Mouse (Mus musculus) midbrain, embryonic 13.5 days (tissue): Measurements from ENCODE around the gene Crisp2. TPM values are rescaled to one million over a fixed set of nuclear protein-coding genes. Genes with fewer than 3 reads are reported as not detected.

ENCODE experiments used
- ATAC-seq: fragments of 200-750 bp; cut with Nextera tagmentation; 2 replicates; pipeline ENCODE4 v1.8.0; 2017; ENCODE audit warnings: mild to moderate bottlenecking, moderate TSS enrichment, moderate library complexity
- H3K27ac ChIP-seq: fragments of 300-500 bp; sonication (generic); 2 replicates; pipeline ENCODE4 v1.5.1; 2015; ENCODE audit warnings: inconsistent platforms, mild to moderate bottlenecking, moderate library complexity
- H3K27me3 ChIP-seq: fragments of 300-500 bp; sonication (generic); 2 replicates; pipeline ENCODE4 v1.6.1; 2015; ENCODE audit warnings: mild to moderate bottlenecking, inconsistent platforms
- H3K36me3 ChIP-seq: fragments of 300-500 bp; sonication (generic); 2 replicates; pipeline ENCODE4 v1.6.1; 2015; ENCODE audit warnings: mild to moderate bottlenecking, inconsistent platforms
- H3K4me1 ChIP-seq: fragments of 300-500 bp; sonication (generic); replicated peaks from 2 replicates; pipeline ENCODE4 v1.6.1; 2015; ENCODE audit warnings: inconsistent platforms
- H3K4me2 ChIP-seq: fragments of 300-500 bp; sonication (generic); replicated peaks from 2 replicates; pipeline ENCODE4 v1.6.1; 2015; ENCODE audit warnings: moderate library complexity, mild to moderate bottlenecking, inconsistent platforms
- H3K4me3 ChIP-seq: fragments of 300-500 bp; sonication (generic); replicated peaks from 2 replicates; pipeline ENCODE4 v1.5.1; 2015; ENCODE audit warnings: mild to moderate bottlenecking, inconsistent platforms
- H3K9ac ChIP-seq: fragments of 300-500 bp; sonication (generic); replicated peaks from 2 replicates; pipeline ENCODE4 v1.6.1; 2015; ENCODE audit warnings: mild to moderate bottlenecking, inconsistent platforms
- H3K9me3 ChIP-seq: fragments of 300-500 bp; sonication (generic); 2 replicates; pipeline ENCODE4 v1.6.1; 2016; ENCODE audit warnings: mild to moderate bottlenecking, inconsistent platforms
- WGBS: fragments of 180-500 bp; shearing (Covaris S2); methylation state at CpG from one replicate; pipeline ENCODE4 v1.1.7; 2015; 5-methylcytosine and 5-hydroxymethylcytosine counted together
- polyA plus RNA-seq: library from polyadenylated mRNA; unstranded; fragments of >200 nt; fragmentation: Nextera tagmentation; extraction: Ambion mirVana; gene quantifications from 2 replicates; pipeline ENCODE4 v1.2.1, GENCODE M21; 2015

The Crisp2 gene
- not detected in 2 replicates for polyA plus RNA-seq

DNA sequence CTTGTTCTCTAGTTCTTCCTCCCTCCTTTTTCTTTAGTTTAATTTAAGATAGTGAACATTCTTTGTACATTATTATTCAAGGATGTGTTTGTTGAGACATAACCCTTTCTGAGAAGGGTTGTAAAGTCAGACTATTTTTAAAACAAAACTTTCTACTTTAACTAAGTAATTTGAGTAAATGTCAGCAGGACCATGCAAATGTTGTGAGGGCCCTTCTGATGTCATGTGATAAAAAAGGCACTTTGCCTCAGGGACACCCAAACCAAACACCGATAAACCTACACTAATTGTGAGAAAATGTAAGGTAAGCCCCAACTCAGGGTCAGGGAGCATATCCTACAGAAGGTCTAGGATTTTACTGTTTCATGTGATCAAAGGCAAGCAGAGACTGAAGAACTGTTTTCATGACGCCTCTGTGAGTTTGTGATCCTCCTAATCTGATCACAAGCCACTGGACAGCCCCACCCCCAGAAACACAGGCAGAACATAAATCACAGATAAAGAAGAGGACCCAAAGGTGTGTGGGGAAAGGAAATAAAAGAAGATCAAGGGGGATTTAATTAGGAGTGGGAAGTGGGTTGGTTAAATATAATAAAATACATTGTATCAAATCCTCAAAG, at the start of gene Crisp2:
TSS of gene Crisp2 (minus strand) at position 51 of the 620 bp plus-strand sequence.
- WGBS, result 49% methylated on average over 2 of the region's 2 CpGs
- Histone ChIP-seq H3K27me3 (no peaks in the 10 kb centered on the region), H3K27ac (no peak within 1 kb of the TSS), H3K4me2 (no peak within 1 kb of the TSS), H3K9ac (no peak within 1 kb of the TSS), H3K4me1 (no peaks in the 10 kb centered on the region), H3K9me3 (no peaks in the 10 kb centered on the region), H3K36me3 (no peaks in the 10 kb centered on the region), H3K4me3 (no peak within 1 kb of the TSS)
- no peak for ATAC-seq

DNA sequence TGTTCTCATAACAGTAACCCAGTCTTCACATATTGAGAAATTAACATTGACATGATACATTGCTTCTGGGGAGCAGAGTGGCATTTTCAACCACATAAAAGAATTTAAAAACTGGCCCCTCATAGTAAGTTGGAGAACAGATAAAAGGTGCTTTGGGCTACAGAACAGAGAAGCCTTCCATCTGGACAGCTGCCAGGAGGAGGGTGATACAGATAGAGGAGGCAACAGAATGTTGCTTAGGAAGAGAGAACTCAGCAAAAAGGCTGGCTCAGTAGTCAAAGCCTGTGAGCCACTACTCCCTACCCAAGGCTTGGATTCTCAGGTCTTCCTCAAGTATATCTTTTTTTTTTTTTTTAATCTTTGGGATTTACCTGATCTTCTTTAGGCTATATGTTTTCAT, 48.3 kb upstream of the Crisp2 start:
- Histone ChIP-seq H3K9me3 (no peaks in the 10 kb centered on the region), H3K9ac (no peak overlapping the region), H3K4me1 (no peaks in the 10 kb centered on the region), H3K27ac (no peak overlapping the region), H3K27me3 (no peaks in the 10 kb centered on the region), H3K36me3 (no peaks in the 10 kb centered on the region), H3K4me2 (no peak overlapping the region), H3K4me3 (no peak overlapping the region)
- ATAC-seq, result no peak

DNA sequence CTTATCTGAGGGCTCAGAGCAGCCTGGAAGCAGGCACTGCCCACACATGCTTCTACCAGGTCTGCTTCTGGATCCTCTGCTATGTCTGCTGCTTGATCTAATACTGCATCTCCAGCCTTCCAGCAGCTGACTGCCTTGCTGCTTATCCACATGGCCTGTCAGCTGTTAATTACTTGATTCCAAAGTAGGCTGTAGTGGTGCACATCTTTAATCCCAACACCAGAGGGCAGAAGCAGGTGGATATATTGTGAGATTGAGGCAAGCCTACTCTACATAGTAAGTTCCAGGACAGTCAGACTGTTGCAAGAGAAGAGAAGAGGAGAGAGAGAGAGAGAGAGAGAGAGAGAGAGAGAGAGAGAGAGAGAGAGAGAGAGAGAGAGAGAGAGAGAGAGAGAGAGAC, 30.5 kb upstream of the Crisp2 start:
- Histone ChIP-seq H3K9me3 (no peaks in the 10 kb centered on the region), H3K27me3 (no peaks in the 10 kb centered on the region), H3K36me3 (no peaks in the 10 kb centered on the region), H3K4me2 (no peak overlapping the region), H3K9ac (no peak overlapping the region), H3K27ac (no peak overlapping the region), H3K4me1 (no peaks in the 10 kb centered on the region), H3K4me3 (no peak overlapping the region)
- ATAC-seq, result no peak

DNA sequence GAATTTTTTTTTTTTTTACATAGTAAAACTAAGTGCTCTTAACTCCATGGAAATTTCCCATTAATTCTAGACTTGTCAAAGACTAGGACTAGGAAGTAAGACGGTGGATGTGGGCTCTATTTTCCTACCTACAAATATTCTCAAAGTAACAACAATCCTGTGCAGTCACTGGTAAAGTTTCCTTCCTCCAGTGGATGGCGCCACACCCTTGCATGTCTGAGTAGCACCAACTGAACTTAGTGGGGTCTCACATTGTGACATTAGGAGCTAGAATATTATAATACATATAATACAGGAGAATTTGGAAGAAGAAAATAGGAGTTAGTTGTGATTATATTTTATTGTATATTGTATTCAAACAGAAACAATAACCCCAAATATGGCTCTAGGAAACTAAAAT, 25.1 kb upstream of the Crisp2 start:
- 67% methylated on average over 2 of the region's 2 CpGs for WGBS
- Histone ChIP-seq H3K27me3 (no peaks in the 10 kb centered on the region), H3K27ac (no peak overlapping the region), H3K9ac (no peak overlapping the region), H3K4me3 (no peak overlapping the region), H3K4me1 (no peaks in the 10 kb centered on the region), H3K36me3 (no peaks in the 10 kb centered on the region), H3K4me2 (no peak overlapping the region), H3K9me3 (no peaks in the 10 kb centered on the region)
- no peak for ATAC-seq

DNA sequence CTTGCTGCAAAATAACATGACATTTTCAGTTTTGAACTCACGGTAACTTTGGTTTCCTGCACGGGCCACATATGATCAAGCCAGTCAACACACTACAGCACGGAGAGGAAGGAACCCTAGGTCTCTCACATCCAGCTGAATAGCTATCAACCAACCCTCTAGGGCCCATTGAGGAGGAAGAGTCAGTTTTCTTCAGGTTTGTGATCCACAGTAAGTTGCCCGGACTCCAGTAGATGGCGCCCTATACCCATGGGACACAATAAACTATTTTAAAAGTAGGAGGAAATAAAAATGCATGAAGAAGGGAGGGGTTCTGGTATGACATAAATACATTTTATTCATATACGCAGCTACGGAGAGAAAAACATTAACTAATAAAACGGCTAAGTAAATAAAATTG, 17.7 kb upstream of the Crisp2 start:
- 60% methylated on average over 8 of the region's 8 CpGs for WGBS
- ATAC-seq, result no peak
- H3K4me3 ChIP-seq, result no peak overlapping the region
- H3K27ac ChIP-seq, result no peak overlapping the region
- H3K36me3 ChIP-seq, result no peaks in the 10 kb centered on the region
- no peaks in the 10 kb centered on the region for H3K27me3 ChIP-seq
- H3K4me2 ChIP-seq, result no peak overlapping the region
- no peaks in the 10 kb centered on the region for H3K4me1 ChIP-seq
- H3K9me3 ChIP-seq, result no peaks in the 10 kb centered on the region
- H3K9ac ChIP-seq, result no peak overlapping the region

DNA sequence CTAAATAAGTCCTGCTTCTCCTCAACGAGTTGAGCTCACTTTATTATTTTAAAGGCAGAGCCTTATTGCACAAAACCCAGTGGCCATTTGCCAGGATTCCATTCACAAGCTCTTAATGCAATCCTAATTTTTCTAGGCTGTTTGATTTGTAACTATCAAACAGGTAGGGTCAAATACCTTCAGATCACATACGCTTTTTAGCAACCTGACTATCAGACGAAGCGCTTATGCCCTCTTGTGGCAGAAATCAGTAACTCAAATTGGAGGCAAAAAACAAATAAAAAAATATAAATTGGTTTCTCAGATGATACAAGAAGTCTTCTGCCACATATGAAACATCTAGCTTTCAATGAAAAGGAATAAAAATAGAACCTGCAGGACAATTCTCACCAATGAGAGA, 17.0 kb upstream of the Crisp2 start:
- H3K9ac ChIP-seq, result no peak overlapping the region
- H3K27ac ChIP-seq, result no peak overlapping the region

DNA sequence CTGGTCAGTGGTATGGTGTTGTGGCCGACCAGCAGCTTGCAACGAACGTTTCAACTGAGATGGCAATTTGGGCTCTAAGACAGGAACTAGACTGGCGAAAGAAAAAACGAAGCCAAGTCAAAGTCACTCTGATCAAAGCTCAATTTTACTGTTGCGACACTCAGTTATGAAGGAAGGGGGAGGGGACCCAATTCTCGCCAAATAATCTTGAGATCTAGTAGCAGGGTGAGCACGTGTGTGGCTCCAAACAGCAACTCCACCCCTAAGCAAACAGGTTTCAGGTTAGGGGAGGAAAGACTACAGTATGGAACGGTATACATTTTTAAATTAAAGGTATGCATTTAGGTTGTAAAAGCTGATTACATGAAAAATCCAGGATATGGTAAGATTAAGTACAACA, 14.7 kb upstream of the Crisp2 start:
- ATAC-seq, result no peak
- 86% methylated on average over 9 of the region's 9 CpGs for WGBS
- H3K36me3 ChIP-seq, result no peaks in the 10 kb centered on the region
- no peak overlapping the region for H3K27ac ChIP-seq
- H3K9me3 ChIP-seq, result no peaks in the 10 kb centered on the region
- H3K4me1 ChIP-seq, result no peaks in the 10 kb centered on the region
- H3K4me3 ChIP-seq, result no peak overlapping the region
- H3K27me3 ChIP-seq, result no peaks in the 10 kb centered on the region
- H3K9ac ChIP-seq, result no peak overlapping the region
- no peak overlapping the region for H3K4me2 ChIP-seq

More for the DNA sequence above, 17.0 kb upstream of the Crisp2 start:
- Histone ChIP-seq H3K36me3 (no peaks in the 10 kb centered on the region), H3K4me3 (no peak overlapping the region), H3K4me2 (no peak overlapping the region), H3K27me3 (no peaks in the 10 kb centered on the region), H3K4me1 (no peaks in the 10 kb centered on the region), H3K9me3 (no peaks in the 10 kb centered on the region)
- no peak for ATAC-seq
- WGBS, result 29% methylated on average over 4 of the region's 4 CpGs

DNA sequence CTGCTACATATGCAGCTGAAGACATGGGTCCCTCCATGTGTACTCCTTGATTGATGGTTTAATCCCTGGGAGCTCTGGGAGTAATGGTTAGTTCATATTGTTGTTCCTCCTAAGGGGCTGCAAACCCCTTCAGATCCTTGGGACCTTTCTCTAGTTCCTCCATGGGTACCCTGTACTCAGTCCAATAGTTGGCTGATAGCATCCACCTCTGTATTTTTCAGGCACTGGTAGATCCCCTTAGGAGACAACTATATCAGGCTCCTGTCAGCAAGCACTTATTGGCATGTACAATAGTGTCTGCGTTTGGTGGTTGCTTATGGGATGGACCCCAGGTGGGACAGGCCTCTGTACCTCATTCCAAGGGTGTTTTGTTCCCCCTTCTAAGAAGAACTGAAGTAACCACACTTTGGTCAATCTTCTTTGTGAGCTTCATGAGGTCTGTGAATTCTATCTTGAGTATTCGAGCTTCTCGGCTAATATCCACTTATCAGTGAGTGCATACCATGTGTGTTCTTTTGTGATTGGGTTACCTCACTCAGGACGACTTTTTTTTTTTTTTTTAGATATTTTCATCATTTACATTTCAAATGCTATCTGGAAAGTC, 10.6 kb upstream of the Crisp2 start:
- H3K27ac ChIP-seq, result no peak overlapping the region
- H3K4me3 ChIP-seq, result no peak overlapping the region
- ATAC-seq, result no peak
- no peaks in the 10 kb centered on the region for H3K36me3 ChIP-seq
- WGBS, result 78% methylated on average over 4 of the region's 4 CpGs
- no peaks in the 10 kb centered on the region for H3K9me3 ChIP-seq
- H3K9ac ChIP-seq, result no peak overlapping the region
- no peaks in the 10 kb centered on the region for H3K4me1 ChIP-seq
- no peaks in the 10 kb centered on the region for H3K27me3 ChIP-seq
- no peak overlapping the region for H3K4me2 ChIP-seq

DNA sequence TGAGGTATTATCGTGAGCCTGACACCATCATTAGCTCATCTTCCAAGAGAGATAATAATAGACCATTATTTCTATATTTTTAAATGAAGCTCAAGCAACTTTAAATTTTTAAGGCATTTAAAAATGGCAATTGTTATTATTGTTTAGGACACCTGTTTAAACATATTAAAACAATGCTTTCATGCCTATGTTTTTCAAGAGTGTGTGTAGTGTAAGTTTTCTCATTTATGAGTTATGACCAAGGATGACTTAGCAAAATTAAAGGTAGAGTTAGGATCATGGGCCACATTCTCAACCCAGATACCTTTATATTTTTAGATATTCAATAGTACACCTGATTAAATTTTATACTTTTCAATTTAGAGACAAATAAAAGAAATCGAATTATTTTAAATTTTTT, 5.5 kb upstream of the Crisp2 start:
- Histone ChIP-seq H3K27ac (no peak overlapping the region), H3K9me3 (no peaks in the 10 kb centered on the region), H3K4me3 (no peak overlapping the region), H3K36me3 (no peaks in the 10 kb centered on the region), H3K4me2 (no peak overlapping the region), H3K4me1 (no peaks in the 10 kb centered on the region), H3K9ac (no peak overlapping the region), H3K27me3 (no peaks in the 10 kb centered on the region)
- 77% methylated on average over 2 of the region's 2 CpGs for WGBS
- no peak for ATAC-seq

DNA sequence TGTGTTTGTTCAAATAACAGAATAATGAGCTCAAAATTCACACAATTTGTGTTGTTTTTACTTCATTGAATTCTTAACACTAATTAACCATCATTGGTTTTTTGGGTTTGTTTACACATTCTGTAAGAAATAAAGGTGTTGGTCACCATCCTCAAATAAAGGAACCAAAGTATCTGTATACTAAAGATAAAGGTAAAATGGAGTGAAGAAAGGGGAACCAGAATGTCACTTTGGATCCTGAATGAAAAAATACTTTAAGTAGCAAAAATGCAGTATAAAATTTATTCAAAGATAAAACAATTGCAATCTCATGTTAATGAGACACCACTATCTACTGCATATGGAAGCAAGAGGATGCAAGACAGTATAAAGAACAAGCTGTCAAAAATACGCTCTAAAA, 4.8 kb upstream of the Crisp2 start:
- Histone ChIP-seq H3K4me1 (no peaks in the 10 kb centered on the region), H3K27me3 (no peaks in the 10 kb centered on the region), H3K4me2 (no peak overlapping the region), H3K36me3 (no peaks in the 10 kb centered on the region), H3K4me3 (no peak overlapping the region), H3K27ac (no peak overlapping the region), H3K9me3 (no peaks in the 10 kb centered on the region), H3K9ac (no peak overlapping the region)
- ATAC-seq, result no peak
- WGBS, result 93% methylated on average over 1 of the region's 1 CpGs

DNA sequence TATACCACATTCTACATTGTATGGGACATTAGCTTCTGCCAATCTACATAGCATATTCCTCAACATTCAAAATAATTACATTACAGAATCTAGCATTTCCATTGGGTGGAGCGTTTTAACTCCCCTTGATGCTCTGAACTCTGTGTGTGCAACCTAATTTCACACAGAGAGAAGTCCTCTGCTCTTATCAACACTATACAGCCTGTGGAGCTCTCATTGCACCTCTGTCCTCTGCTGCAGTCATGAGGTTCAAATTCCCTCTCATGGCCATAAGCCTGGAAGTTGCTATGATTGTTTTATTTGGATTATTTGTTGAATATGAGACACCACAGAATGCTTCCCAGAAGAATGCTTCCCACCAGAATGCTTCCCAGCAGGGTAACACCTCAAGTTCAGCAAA, 4.1 kb upstream of the Crisp2 start, which contains the start of gene Rhag:
TSS of gene Rhag (plus strand) at position 193 of the 400 bp plus-strand sequence.
- Histone ChIP-seq H3K4me2 (no peak within 1 kb of the TSS), H3K4me1 (no peaks in the 10 kb centered on the region), H3K4me3 (no peak within 1 kb of the TSS), H3K9ac (no peak within 1 kb of the TSS), H3K36me3 (no peaks in the 10 kb centered on the region), H3K9me3 (no peaks in the 10 kb centered on the region), H3K27ac (no peak within 1 kb of the TSS), H3K27me3 (no peaks in the 10 kb centered on the region)
- no peak for ATAC-seq
- 69% methylated on average over 1 of the region's 1 CpGs for WGBS

DNA sequence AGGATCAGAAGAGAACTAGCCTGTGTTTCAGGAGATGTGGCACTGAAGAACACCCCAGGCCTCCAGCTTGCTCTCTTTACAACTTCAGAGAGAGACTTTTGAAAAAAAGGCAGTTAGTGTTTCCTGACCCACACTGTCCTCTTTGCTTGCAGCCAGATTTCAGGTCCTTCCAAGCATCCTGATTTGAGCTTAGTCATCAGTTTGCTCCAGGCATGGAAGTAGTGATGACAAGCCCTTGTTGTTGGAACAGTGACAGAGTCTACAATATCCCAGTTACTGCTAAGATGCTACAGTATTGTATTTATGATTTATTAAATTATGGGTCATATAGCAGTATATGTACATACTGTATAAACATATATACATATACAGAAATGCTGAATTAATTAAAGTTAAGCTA, 1.3 kb upstream of the Crisp2 start:
- H3K4me3 ChIP-seq, result no peak overlapping the region
- H3K4me1 ChIP-seq, result no peaks in the 10 kb centered on the region
- no peaks in the 10 kb centered on the region for H3K27me3 ChIP-seq
- H3K9ac ChIP-seq, result no peak overlapping the region
- H3K9me3 ChIP-seq, result no peaks in the 10 kb centered on the region
- no peak overlapping the region for H3K27ac ChIP-seq
- H3K4me2 ChIP-seq, result no peak overlapping the region
- H3K36me3 ChIP-seq, result no peaks in the 10 kb centered on the region
- no peak for ATAC-seq

DNA sequence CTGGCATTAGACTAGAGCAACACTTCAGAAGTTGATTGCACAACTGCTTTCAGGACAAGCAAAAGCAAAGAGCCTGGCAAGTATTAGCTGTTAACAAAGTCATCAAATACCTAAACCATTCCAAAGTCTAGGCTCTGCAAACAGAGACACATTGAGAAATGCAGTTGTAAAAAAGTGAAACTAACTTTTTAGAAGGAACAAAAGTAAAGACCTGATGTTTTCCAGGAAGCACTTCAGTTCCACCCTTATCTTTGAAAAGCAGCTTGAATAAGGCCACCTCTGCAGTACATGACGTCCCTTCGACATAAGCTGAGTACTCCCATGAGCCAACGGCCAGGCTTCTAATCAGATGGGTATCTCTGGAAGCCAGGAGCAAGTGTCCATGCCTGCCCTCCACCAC, 253 bp downstream of the Crisp2 start:
- H3K27me3 ChIP-seq, result no peaks in the 10 kb centered on the region
- no peak overlapping the region for H3K27ac ChIP-seq
- WGBS, result 83% methylated on average over 3 of the region's 3 CpGs
- H3K36me3 ChIP-seq, result no peaks in the 10 kb centered on the region
- no peak overlapping the region for H3K4me2 ChIP-seq
- H3K4me1 ChIP-seq, result no peaks in the 10 kb centered on the region
- no peaks in the 10 kb centered on the region for H3K9me3 ChIP-seq
- no peak overlapping the region for H3K9ac ChIP-seq
- no peak for ATAC-seq
- no peak overlapping the region for H3K4me3 ChIP-seq
